Mouse (Mus musculus) CH12.LX (cell line): Measurements from ENCODE around the gene Pde8a. TPM values are rescaled to one million over a fixed set of nuclear protein-coding genes. Genes with fewer than 3 reads are reported as not detected.

Experiments
- DNase-seq: peaks from one replicate; pipeline ENCODE4 v3.0.0-alpha.2; 2013; ENCODE audit errors: extremely low read depth
- H3K27ac ChIP-seq: 2 replicates; pipeline ENCODE4 v1.5.1; 2012; ENCODE audit warnings: low read depth, mild to moderate bottlenecking, control low read depth, moderate library complexity; ENCODE audit not compliant: insufficient read depth
- H3K27me3 ChIP-seq: replicated peaks from 2 replicates; pipeline ENCODE3; 2012; ENCODE audit warnings: inconsistent platforms
- H3K36me3 ChIP-seq, 2 experiments: replicated peaks in 1 of 2; 2 replicates each; pipeline versions ENCODE3 to v1.6.1; 2012; ENCODE audit warnings: inconsistent platforms in 1 of 2, low read length in 1 of 2, mild to moderate bottlenecking in 1 of 2, mixed read lengths in 1 of 2, moderate library complexity in 1 of 2; ENCODE audit not compliant: control insufficient read depth in 1 of 2, insufficient read depth in 1 of 2
- H3K4me1 ChIP-seq, 2 experiments: 2 replicates each; pipeline ENCODE4 v1.6.1; 2012; ENCODE audit warnings: inconsistent platforms in 1 of 2, moderate library complexity in 1 of 2; ENCODE audit not compliant: insufficient read depth in 2 of 2, control insufficient read depth in 1 of 2
- H3K4me2 ChIP-seq: 2 replicates; pipeline ENCODE4 v1.6.1; 2012; ENCODE audit warnings: low read depth, mild to moderate bottlenecking, control low read depth; ENCODE audit not compliant: poor library complexity, insufficient read depth, severe bottlenecking
- H3K4me3 ChIP-seq, 3 experiments: fragments of 150-350 bp in 1 of 3; sonication (generic) in 1 of 3; replicated peaks in 1 of 3; 2 replicates each; pipeline versions ENCODE3 to v1.5.1; 2011 to 2012; ENCODE audit warnings: low read depth in 2 of 3, low read length in 2 of 3, mild to moderate bottlenecking in 2 of 3, moderate library complexity in 2 of 3, control low read depth in 1 of 3, improper control_type of control experiment in 1 of 3, inconsistent platforms in 1 of 3, mixed read lengths in 1 of 3; ENCODE audit not compliant: poor library complexity in 1 of 3
- H3K79me2 ChIP-seq: replicated peaks from 2 replicates; pipeline ENCODE4 v1.6.1; 2012; ENCODE audit warnings: mild to moderate bottlenecking, moderate library complexity; ENCODE audit not compliant: control insufficient read depth, poor library complexity, insufficient read depth, severe bottlenecking; ENCODE audit errors: extremely low read depth
- H3K9ac ChIP-seq: 2 replicates; pipeline ENCODE4 v1.6.1; 2012; ENCODE audit warnings: low read depth, mild to moderate bottlenecking, control low read depth, moderate library complexity; ENCODE audit not compliant: insufficient read depth
- H3K9me3 ChIP-seq: replicated peaks from 2 replicates; pipeline ENCODE3; 2012; ENCODE audit warnings: low read length, inconsistent platforms, mixed read lengths
- BHLHE40 ChIP-seq: IDR thresholded peaks from 2 replicates; pipeline ENCODE4 v1.6.1; 2011; ENCODE audit warnings: mild to moderate bottlenecking, low read depth, low read length, improper control_type of control experiment
- CHD1 ChIP-seq: IDR thresholded peaks from 2 replicates; pipeline ENCODE4 v1.6.1; 2012; ENCODE audit warnings: low read depth, low read length, improper control_type of control experiment, inconsistent platforms
- CHD2 ChIP-seq: IDR thresholded peaks from 2 replicates; pipeline ENCODE4 v1.6.1; 2011; ENCODE audit warnings: low read length, improper control_type of control experiment
- EP300 ChIP-seq: IDR thresholded peaks from 2 replicates; pipeline ENCODE4 v1.6.1; 2011; ENCODE audit warnings: low read length, improper control_type of control experiment
- ETS1 ChIP-seq: conservative IDR thresholded peaks from 2 replicates; pipeline ENCODE4 v1.6.1; 2012; ENCODE audit warnings: low read depth, mild to moderate bottlenecking, inconsistent platforms, low read length, improper control_type of control experiment, moderate library complexity
- GABPA ChIP-seq: IDR thresholded peaks from 2 replicates; pipeline ENCODE4 v1.6.1; 2012; ENCODE audit warnings: low read depth, low read length, improper control_type of control experiment, inconsistent platforms; ENCODE audit not compliant: insufficient replicate concordance
- IRF4 ChIP-seq: IDR thresholded peaks from 2 replicates; pipeline ENCODE4 v1.6.1; 2014; ENCODE audit warnings: low read depth, mild to moderate bottlenecking, inconsistent platforms, low read length, improper control_type of control experiment
- MAFK ChIP-seq: IDR thresholded peaks from 2 replicates; pipeline ENCODE4 v1.6.1; 2011; ENCODE audit warnings: low read length, improper control_type of control experiment; ENCODE audit not compliant: insufficient replicate concordance
- MAX ChIP-seq: IDR thresholded peaks from 2 replicates; pipeline ENCODE4 v1.6.1; 2011; ENCODE audit warnings: low read length, improper control_type of control experiment
- MAZ ChIP-seq: IDR thresholded peaks from 2 replicates; pipeline ENCODE4 v1.6.1; 2012; ENCODE audit warnings: low read depth, mild to moderate bottlenecking, inconsistent platforms, low read length, improper control_type of control experiment, moderate library complexity
- MXI1 ChIP-seq: IDR thresholded peaks from 2 replicates; pipeline ENCODE4 v1.6.1; 2011; ENCODE audit warnings: mild to moderate bottlenecking, low read depth, low read length, improper control_type of control experiment
- MYC ChIP-seq: IDR thresholded peaks from 2 replicates; pipeline ENCODE4 v1.6.1; 2011; ENCODE audit warnings: low read depth, mild to moderate bottlenecking, improper control_type of control experiment, low read length
- NRF1 ChIP-seq: IDR thresholded peaks from 2 replicates; pipeline ENCODE4 v1.6.1; 2014; ENCODE audit warnings: low read depth, mild to moderate bottlenecking, inconsistent platforms, low read length, improper control_type of control experiment, moderate library complexity
- POLR2AphosphoS2 ChIP-seq: IDR thresholded peaks from 2 replicates; pipeline ENCODE4 v1.6.1; 2011; ENCODE audit warnings: low read depth, low read length, improper control_type of control experiment
- RCOR1 ChIP-seq: conservative IDR thresholded peaks from 2 replicates; pipeline ENCODE4 v1.6.1; 2012; ENCODE audit warnings: low read depth, mild to moderate bottlenecking, inconsistent platforms, low read length, improper control_type of control experiment
- SIN3A ChIP-seq: IDR thresholded peaks from 2 replicates; pipeline ENCODE4 v1.6.1; 2012; ENCODE audit warnings: low read length, improper control_type of control experiment, inconsistent platforms
- SMC3 ChIP-seq: IDR thresholded peaks from 2 replicates; pipeline ENCODE4 v1.6.1; 2011; ENCODE audit warnings: low read depth, low read length, improper control_type of control experiment
- USF1 ChIP-seq: IDR thresholded peaks from 2 replicates; pipeline ENCODE4 v1.6.1; 2014; ENCODE audit warnings: low read depth, mild to moderate bottlenecking, inconsistent platforms, low read length, improper control_type of control experiment
- ZKSCAN1 ChIP-seq: IDR thresholded peaks from 2 replicates; pipeline ENCODE4 v1.6.1; 2012; ENCODE audit warnings: low read depth, inconsistent platforms, low read length, improper control_type of control experiment, borderline replicate concordance
- ZNF384 ChIP-seq: IDR thresholded peaks from 2 replicates; pipeline ENCODE4 v1.6.1; 2012; ENCODE audit warnings: low read depth, low read length, improper control_type of control experiment, inconsistent platforms
- dilution Hi-C: fragments of 300-500 bp; cut with MboI; formaldehyde crosslinking; loops from 2 replicates; pipeline ENCODE4 v1.14.3; 2020; ENCODE audit warnings: low sequenced_read_pairs; ENCODE audit not compliant: extremely low pct_unique_long_range_greater_than_20kb, extremely low pct_ligation_motif_present
- in situ Hi-C: fragments of 300-500 bp; cut with MboI; formaldehyde crosslinking; loops from 3 replicates; pipeline ENCODE4 v1.14.3; 2019; ENCODE audit warnings: low sequenced_read_pairs, low pct_ligation_motif_present, low pct_unique_long_range_greater_than_20kb, mixed read lengths
- polyA plus RNA-seq: library from polyadenylated mRNA; unstranded; fragments of >175 nt; gene quantifications from 2 replicates; pipeline ENCODE4 v1.2.1, GENCODE M21; 2012; ENCODE audit warnings: low read depth; ENCODE audit not compliant: insufficient read length
- total RNA-seq, 2 experiments: library from RNA; depleted of rRNA; stranded (reverse); fragments of 300-350 nt in 1 of 2; fragments of >200 nt in 1 of 2; gene quantifications; 2 replicates each; pipeline ENCODE4 v1.2.3; 2012 to 2014

The Pde8a gene
- total and polyA plus RNA-seq, 3 experiments = 8.3 to 22.7 (median 9.1) TPM

DNA sequence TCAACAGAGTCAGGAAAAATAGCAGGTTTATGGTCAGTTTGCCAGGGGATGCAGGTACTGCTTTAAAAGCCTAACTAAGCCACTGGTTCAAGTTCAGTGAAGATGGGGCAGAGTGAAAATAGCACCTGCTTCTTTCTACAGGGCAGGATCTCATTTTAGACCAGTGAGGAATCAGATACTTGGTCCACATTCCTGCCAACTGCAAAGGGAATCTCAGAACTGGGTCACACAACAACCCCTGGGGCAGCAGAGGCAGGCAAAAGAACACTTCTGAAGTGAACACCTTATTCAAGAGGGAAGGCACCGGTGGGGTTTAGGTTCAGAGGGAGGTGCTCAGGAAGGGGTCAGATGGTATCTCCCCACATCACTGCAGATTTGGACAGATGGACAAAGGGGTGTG, 143.0 kb downstream of the Pde8a start:
- H3K27ac ChIP-seq = no peak overlapping the region
- peaks cover 11% of the 10 kb centered on the region for H3K27me3 ChIP-seq
- no peaks in the 10 kb centered on the region for H3K9me3 ChIP-seq
- in situ Hi-C loops (no loop called here), dilution Hi-C loops (no loop called here)
- TF ChIP-seq MAX (no peak), NRF1 (no peak), GABPA (no peak), MXI1 (no peak), CHD1 (no peak), RCOR1 (no peak), MYC (no peak), MAFK (no peak), SIN3A (no peak), POLR2AphosphoS2 (no peak), CHD2 (no peak), EP300 (no peak), IRF4 (no peak), USF1 (no peak), BHLHE40 (no peak), ETS1 (no peak), ZKSCAN1 (no peak), MAZ (no peak), ZNF384 (no peak)
- H3K4me2 ChIP-seq = no peak overlapping the region
- H3K79me2 ChIP-seq = no peaks in the 10 kb centered on the region
- H3K9ac ChIP-seq = no peak overlapping the region
- H3K4me3 ChIP-seq = no peak overlapping the region
- H3K36me3 ChIP-seq = no peaks in the 10 kb centered on the region
- no peak for DNase-seq
- H3K4me1 ChIP-seq = no peaks in the 10 kb centered on the region

GRCm38 (mm10) chr7:81356975-81357374, 143.6 kb downstream of the Pde8a start:
- TF ChIP-seq MAX (no peak), GABPA (no peak), MXI1 (no peak), SMC3 (no peak), RCOR1 (no peak), MYC (no peak)
- no peak overlapping the region for H3K27ac ChIP-seq
- H3K27me3 ChIP-seq = peaks cover 11% of the 10 kb centered on the region
- no peaks in the 10 kb centered on the region for H3K36me3 ChIP-seq
- H3K4me3 ChIP-seq = no peak overlapping the region
- H3K4me2 ChIP-seq = no peak overlapping the region
- H3K4me1 ChIP-seq = no peaks in the 10 kb centered on the region
- DNase-seq = no peak
- H3K9ac ChIP-seq = no peak overlapping the region
- dilution Hi-C loops (no loop called here), in situ Hi-C loops (no loop called here)
- H3K79me2 ChIP-seq = no peaks in the 10 kb centered on the region
- no peaks in the 10 kb centered on the region for H3K9me3 ChIP-seq
